Mouse (Mus musculus) thymus, adult 2 months (tissue): ENCODE results near the gene Rin2. TPM values are rescaled to one million over a fixed set of nuclear protein-coding genes. Genes with fewer than 3 reads are reported as not detected.

Experiments used
- DNase-seq: peaks from one replicate; pipeline ENCODE4 v3.0.0; 2021
- H3K27ac ChIP-seq: fragments of 200-500 bp; 2 replicates; pipeline ENCODE4 v1.5.1; 2012; ENCODE audit warnings: low read length, control low read depth; ENCODE audit not compliant: control insufficient read depth, insufficient read depth
- H3K27me3 ChIP-seq: fragments of 200-500 bp; 2 replicates; pipeline ENCODE4 v1.6.1; 2012; ENCODE audit warnings: mild to moderate bottlenecking, low read length, moderate library complexity, mixed read lengths; ENCODE audit not compliant: control insufficient read depth, insufficient read depth
- H3K36me3 ChIP-seq: fragments of 200-500 bp; 2 replicates; pipeline ENCODE4 v1.6.1; 2012; ENCODE audit warnings: mild to moderate bottlenecking, low read length, moderate library complexity; ENCODE audit not compliant: control insufficient read depth, insufficient read depth
- H3K4me1 ChIP-seq: fragments of 200-500 bp; replicated peaks from 2 replicates; pipeline ENCODE4 v1.6.1; 2012; ENCODE audit warnings: low read length; ENCODE audit not compliant: control insufficient read depth, insufficient read depth
- H3K4me3 ChIP-seq: fragments of 200-500 bp; 2 replicates; pipeline ENCODE4 v1.5.1; 2012; ENCODE audit warnings: mild to moderate bottlenecking, low read length, control low read depth, moderate library complexity; ENCODE audit not compliant: control insufficient read depth, insufficient read depth
- CTCF ChIP-seq: fragments of 200-500 bp; IDR thresholded peaks from 2 replicates; pipeline ENCODE4 v1.5.1; 2012; ENCODE audit warnings: mild to moderate bottlenecking, control low read depth, low read length, moderate library complexity, borderline replicate concordance; ENCODE audit not compliant: control insufficient read depth, poor library complexity, insufficient read depth; ENCODE audit errors: extremely low read depth
- POLR2A ChIP-seq: fragments of 200-500 bp; IDR thresholded peaks from 2 replicates; pipeline ENCODE4 v1.6.1; 2012; ENCODE audit warnings: mild to moderate bottlenecking, low read length, control low read depth, moderate library complexity; ENCODE audit not compliant: control insufficient read depth, poor library complexity, insufficient read depth; ENCODE audit errors: extremely low read depth
- WGBS: fragments of 180-500 bp; shearing (Covaris S2); methylation state at CpG from one replicate; pipeline ENCODE4 v1.1.7; 2018; 5-methylcytosine and 5-hydroxymethylcytosine counted together
- polyA plus RNA-seq: library from polyadenylated mRNA; depleted of rRNA; stranded (reverse); fragments of >200 nt; gene quantifications from 2 replicates; pipeline ENCODE4 v1.2.3, GENCODE M21; 2012

The Rin2 gene
- polyA plus RNA-seq, 1 experiment, result 5.4 TPM

DNA sequence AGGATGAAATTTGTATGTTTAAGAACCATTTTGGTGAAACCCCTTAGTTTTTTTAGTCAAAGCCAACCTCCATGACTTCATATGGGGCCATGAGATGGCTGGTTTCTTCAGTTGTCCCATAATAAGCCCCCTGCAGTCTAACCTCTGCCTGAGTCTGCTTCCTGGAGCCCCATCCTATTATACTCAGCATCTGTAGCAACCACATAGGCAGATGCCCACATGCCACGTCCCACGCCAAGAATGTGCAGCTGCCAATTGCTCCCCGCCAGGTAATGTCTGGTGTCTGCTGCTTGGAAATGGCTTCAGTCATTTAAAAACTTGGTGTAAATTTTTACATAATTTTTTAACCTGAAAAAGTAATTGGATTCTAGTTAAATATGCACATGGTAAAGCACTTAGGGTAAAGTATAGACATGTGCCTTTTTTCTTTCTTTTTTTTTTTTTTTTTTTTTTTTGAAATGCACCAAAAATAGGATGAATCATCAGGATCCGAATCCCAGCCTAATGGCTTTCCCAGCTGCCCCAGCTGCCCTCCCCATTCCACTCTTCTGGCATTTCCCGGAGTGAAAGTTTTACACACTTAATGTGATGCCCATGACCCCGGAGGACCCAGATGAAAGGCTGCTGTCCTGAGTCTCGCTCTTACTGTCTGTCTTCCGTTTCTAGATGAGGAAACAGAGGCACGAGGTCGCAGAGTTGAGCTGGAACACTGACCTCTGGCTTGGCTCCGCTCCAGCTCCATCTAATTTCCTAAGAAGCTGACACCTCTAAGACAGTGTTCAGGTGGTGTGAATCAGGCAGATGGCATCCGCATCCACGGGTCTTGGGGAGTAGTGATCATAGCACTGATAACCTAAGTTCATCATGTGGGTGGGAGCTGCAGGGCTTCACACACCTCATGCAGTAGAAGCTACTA, 68.0 kb downstream of the Rin2 start:
- Histone ChIP-seq H3K4me3 (no peak overlapping the region), H3K27me3 (no peaks in the 10 kb centered on the region), H3K27ac (no peak overlapping the region), H3K36me3 (no peaks in the 10 kb centered on the region), H3K4me1 (no peaks in the 10 kb centered on the region)
- DNase-seq, result no peak
- TF ChIP-seq CTCF (no peak), POLR2A (no peak)
- 94% methylated on average over 13 of the region's 13 CpGs for WGBS

DNA sequence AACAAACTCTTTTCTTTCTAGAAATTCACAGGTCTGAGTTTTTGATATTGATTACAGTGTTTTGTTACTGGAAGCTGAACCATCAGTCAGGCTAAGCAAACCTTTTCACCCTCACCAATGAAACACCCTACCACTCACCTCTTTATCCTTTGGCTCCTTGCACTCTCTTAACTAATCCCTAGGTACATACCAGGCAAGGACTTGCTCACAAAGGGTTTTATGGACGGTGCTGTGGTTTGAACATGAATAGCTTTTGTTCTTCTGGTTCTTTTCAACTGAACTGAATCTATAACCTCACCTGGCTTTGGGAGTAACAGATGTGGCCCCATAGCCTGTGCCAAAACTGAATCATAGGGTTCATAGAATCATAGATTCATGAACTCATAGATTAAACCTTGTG, 71.4 kb downstream of the Rin2 start:
- DNase-seq, result no peak
- no peak overlapping the region for H3K4me3 ChIP-seq
- H3K4me1 ChIP-seq, result no peaks in the 10 kb centered on the region
- H3K36me3 ChIP-seq, result no peaks in the 10 kb centered on the region
- TF ChIP-seq POLR2A (no peak), CTCF (no peak)
- WGBS, result 81% methylated on average over 1 of the region's 1 CpGs
- H3K27ac ChIP-seq, result no peak overlapping the region
- H3K27me3 ChIP-seq, result no peaks in the 10 kb centered on the region

DNA sequence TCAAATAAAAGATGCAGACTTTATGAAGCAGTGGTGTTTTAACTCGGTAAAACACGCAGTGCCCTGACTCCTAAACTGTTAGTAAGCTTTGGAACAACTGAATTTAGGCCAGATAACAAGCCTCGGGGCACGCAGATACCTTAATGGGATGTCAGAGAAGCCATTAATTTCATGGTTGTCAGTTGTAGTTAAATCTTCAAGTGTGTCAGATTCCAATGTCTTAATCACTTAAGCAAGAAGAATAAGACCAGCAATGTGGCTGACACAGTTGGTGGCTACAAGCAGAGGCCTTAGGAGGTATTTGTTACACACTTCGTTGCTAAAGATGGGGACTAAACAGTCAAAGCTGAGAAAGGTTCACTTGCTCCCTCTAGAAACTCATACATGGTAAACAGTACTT, 74.6 kb downstream of the Rin2 start:
- Histone ChIP-seq H3K27ac (no peak overlapping the region), H3K4me3 (no peak overlapping the region), H3K4me1 (no peaks in the 10 kb centered on the region), H3K36me3 (no peaks in the 10 kb centered on the region), H3K27me3 (no peaks in the 10 kb centered on the region)
- no peak for TF ChIP-seq POLR2A
- no peak for DNase-seq
- 89% methylated on average over 5 of the region's 5 CpGs for WGBS

DNA sequence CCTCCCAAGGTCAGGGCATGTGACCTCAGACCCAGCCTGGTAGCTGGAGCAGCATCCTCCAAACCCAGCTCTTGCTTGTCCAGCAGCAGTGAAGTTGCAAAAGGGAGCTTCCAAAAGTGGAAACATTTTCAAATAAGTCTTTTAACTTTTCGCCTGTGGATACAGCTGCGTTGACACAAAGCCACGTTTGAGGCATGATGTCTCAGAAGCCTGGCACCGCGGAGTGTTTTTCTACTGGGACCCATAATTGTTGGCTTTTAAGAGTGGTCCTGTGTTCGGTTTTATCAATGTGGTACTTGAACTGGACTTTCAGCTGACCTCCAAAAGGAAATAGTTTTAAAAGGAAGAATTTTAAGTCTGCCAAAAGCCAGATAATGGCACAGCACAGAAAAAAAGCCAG, 77.6 kb downstream of the Rin2 start:
- H3K36me3 ChIP-seq, result no peaks in the 10 kb centered on the region
- H3K27ac ChIP-seq, result no peak overlapping the region
- no peaks in the 10 kb centered on the region for H3K4me1 ChIP-seq
- no peak for TF ChIP-seq POLR2A
- no peak for TF ChIP-seq CTCF
- no peak overlapping the region for H3K4me3 ChIP-seq
- WGBS, result 93% methylated on average over 6 of the region's 6 CpGs
- H3K27me3 ChIP-seq, result no peaks in the 10 kb centered on the region
- no peak for DNase-seq

DNA sequence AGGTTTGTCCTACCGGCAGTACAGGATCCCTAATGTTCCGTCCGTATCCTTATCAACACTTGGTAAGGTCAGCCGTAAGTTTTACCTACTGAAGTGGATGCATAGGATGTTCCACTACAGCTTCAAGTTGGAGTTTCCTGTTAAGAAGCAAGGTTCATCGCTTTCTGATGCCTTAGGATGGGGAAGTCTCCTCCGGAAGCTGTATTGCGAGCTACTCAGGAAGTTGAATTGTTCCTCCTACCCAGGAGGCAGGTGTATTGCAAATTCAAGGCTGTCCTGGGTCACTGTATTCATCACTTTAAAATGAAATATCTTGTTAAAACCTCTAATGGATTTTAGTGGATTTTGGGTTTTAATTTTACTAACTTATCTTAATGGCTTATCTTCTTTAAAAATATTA, 79.0 kb downstream of the Rin2 start:
- Histone ChIP-seq H3K27me3 (no peaks in the 10 kb centered on the region), H3K4me3 (no peak overlapping the region), H3K4me1 (no peaks in the 10 kb centered on the region), H3K27ac (no peak overlapping the region), H3K36me3 (no peaks in the 10 kb centered on the region)
- no peak for TF ChIP-seq POLR2A
- TF ChIP-seq CTCF, result no peak
- no peak for DNase-seq
- WGBS, result 17% methylated on average over 7 of the region's 7 CpGs

DNA sequence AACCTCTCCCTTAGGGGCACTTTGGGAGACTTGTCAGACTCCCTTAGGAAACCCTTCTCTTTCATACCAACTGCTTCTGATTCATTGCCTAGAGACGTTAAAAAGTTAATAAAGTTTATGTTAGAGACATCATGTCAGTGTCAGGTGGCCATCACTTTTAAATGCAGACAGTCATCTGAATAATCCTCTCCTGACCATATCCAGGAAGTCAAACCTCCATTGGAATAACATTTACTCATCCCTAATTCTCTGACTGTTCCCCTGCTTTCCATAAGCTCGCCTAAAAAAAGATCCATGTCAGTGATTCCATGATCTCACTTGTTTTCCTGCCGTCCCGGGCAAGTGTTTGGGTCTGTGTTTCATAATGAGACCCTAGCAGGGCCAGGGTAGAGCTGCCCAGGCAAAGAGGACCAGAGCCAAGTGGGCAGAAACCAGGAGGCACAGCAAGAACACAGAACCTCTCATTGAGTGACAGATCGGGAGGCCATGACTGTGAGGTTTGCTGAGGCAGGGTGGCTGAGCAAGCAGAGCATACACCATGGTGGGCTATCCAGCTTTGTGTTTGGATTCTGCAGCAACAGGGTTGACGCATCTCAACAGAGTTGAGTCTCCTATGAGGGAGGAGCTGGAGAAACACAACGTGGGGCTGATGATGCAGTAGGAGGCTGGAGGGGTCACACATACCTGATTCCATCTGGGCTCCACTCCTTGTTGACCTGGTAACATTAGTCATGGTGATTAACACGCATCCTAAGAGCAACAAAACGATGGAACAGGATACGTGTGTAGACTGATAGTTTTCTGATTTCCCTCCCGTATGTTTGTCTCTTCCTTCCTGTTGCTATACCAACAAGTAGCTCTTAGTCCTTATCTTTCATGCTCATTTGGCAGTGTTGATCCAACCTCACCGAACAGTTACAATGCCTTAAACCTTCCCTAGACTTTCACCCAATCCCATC, 81.1 kb downstream of the Rin2 start:
- DNase-seq, result no peak
- no peaks in the 10 kb centered on the region for H3K36me3 ChIP-seq
- H3K27me3 ChIP-seq, result no peaks in the 10 kb centered on the region
- no peak for TF ChIP-seq POLR2A
- TF ChIP-seq CTCF, result no peak
- H3K27ac ChIP-seq, result no peak overlapping the region
- no peak overlapping the region for H3K4me3 ChIP-seq
- no peaks in the 10 kb centered on the region for H3K4me1 ChIP-seq
- WGBS, result 93% methylated on average over 12 of the region's 12 CpGs
